Mouse (Mus musculus): Measurements from ENCODE around the gene Fuca2. TPM values are rescaled to one million over a fixed set of nuclear protein-coding genes. Genes with fewer than 3 reads are reported as not detected.
"Not testable (repeated sequence)": the region's sequence is repeated elsewhere in the genome, so short reads cannot be mapped to it uniquely, and the experiment has no call there.

Gene Fuca2
- polyA plus RNA-seq, 1 experiment from 2014 or later = 81.9 TPM

DNA sequence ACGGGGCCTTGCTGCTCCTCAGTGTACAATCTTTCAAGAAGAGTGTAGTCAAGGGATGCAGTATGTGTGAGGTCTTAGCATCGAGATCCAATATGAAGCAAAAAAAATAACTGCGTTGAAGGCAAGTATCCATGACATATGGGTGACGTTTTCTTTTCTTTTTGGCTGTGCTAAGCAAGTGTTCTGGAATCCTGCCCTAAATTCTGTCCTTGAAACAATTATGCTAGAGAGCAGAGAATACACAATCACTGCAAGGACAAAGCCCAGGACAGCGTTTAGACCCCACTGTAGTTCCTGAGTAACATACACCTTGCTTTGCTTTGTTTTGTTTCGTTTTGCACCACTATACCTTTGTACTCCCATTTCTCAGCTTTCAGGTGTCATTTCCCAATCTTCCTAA lies 20.0 kb upstream of the Fuca2 start:
- Histone ChIP-seq H3K27ac (no peak overlapping the region), H3K4me3 (replicated peaks) (no peak overlapping the region), H3K9ac (no peak overlapping the region), H3K36me3 (no peaks in the 10 kb centered on the region), H3K4me2 (no peak overlapping the region), H3K4me1 (peaks cover 9% of the 10 kb centered on the region; the same call in 1 of the 2 replicates), H3K27me3 (0 out of 2 replicates have a peak, but pooled peaks cover 10% of the 10 kb centered on the region), H3K9me3 (replicated peaks) (no peaks in the 10 kb centered on the region)
- 75% methylated on average over 6 of the region's 6 CpGs for WGBS
- ATAC-seq (replicated peaks; ENCODE audit: low FRiP score) = no peak

DNA sequence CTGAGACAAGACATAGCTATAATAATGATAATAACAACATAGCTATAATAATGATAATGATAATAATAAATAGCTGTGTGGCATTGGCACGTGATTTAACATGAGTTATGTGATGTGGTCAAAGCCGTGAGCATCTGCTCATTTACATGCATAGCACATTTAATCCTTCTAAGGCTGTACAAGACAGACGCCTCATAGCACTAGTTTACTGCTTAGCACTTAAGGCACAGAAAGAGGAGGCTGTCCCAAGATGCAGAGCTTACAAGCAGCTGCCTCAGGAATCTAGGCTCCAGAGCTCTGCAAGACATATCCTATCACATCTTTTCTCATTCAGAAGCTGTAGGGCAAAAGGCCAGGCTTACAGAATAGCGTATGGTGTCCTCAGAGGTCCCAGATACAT lies 13.4 kb upstream of the Fuca2 start:
- Histone ChIP-seq H3K9me3 (replicated peaks) (no peaks in the 10 kb centered on the region), H3K27ac (no peak overlapping the region), H3K4me2 (no peak overlapping the region), H3K9ac (no peak overlapping the region), H3K27me3 (no peaks in the 10 kb centered on the region), H3K36me3 (no peaks in the 10 kb centered on the region), H3K4me1 (no peaks in the 10 kb centered on the region), H3K4me3 (replicated peaks) (no peak overlapping the region)
- WGBS = 75% methylated on average over 4 of the region's 4 CpGs
- ATAC-seq (replicated peaks; ENCODE audit: low FRiP score) = no peak

DNA sequence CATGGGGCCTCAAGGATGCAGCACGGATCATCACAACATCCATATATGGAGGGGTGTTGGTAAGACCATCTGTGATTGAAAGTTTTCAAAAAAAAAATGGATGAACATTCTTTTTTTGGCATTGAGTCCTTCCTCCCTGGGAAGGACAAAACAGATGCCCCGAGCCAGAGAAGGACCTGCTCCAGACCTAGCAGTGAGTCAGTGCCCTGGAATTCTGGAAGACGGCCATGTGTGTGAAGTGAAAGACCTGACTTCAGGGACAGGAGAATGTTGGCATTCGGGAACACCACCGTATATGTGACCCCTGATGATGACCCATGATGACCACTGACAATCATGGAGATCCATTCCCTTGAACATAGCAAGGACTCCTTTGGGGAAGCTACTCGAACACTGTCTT lies 9.7 kb upstream of the Fuca2 start:
- H3K4me3 ChIP-seq (replicated peaks) = no peak overlapping the region
- 82% methylated on average over 6 of the region's 6 CpGs for WGBS
- H3K36me3 ChIP-seq = no peaks in the 10 kb centered on the region
- H3K27me3 ChIP-seq = no peaks in the 10 kb centered on the region
- no peak overlapping the region for H3K9ac ChIP-seq
- no peaks in the 10 kb centered on the region for H3K4me1 ChIP-seq
- no peak overlapping the region for H3K27ac ChIP-seq
- no peak for ATAC-seq (replicated peaks; ENCODE audit: low FRiP score)
- H3K9me3 ChIP-seq (replicated peaks) = no peaks in the 10 kb centered on the region
- H3K4me2 ChIP-seq = no peak overlapping the region

DNA sequence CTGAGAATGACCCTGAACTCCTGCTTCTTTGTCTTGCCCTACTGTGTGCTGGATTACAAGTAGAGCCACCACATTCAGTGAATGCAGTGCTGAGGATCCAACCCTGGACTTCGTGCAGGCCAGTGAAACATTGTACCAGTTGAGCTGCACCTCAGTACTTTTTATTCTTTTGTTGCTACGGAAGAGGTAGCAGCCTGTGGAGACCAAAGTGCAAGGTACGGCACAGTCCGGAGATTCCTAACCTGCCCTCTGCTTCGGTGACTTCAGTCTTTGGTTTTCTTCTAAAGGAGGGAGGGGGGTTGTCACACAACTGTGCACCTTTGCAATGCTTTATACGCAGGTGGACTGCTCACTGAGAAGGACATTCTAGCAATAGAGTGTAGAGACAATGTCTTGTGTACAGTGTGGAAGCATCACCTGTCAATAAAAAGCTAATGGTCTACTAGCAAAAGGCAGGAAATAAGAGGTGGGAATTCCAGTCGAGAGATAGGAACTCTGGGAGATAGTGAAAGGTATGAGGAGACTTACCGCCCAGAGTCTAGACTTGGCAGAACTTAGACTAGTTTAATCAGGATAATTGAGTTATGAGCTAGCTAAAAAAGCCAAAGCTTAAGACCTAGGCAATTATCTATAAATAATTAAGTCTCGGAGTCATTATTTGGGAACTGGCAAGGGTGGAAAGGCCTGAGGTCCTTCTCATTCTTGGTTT lies 5.2 kb upstream of the Fuca2 start:
- H3K4me1 ChIP-seq = no peaks in the 10 kb centered on the region
- no peak overlapping the region for H3K4me3 ChIP-seq (replicated peaks)
- WGBS = 84% methylated on average over 9 of the region's 9 CpGs
- H3K36me3 ChIP-seq = no peaks in the 10 kb centered on the region
- no peaks in the 10 kb centered on the region for H3K9me3 ChIP-seq (replicated peaks)
- H3K9ac ChIP-seq = no peak overlapping the region
- no peak overlapping the region for H3K4me2 ChIP-seq
- 0 out of 2 replicates have a peak, but pooled peaks have one; percentile 22 for ATAC-seq (replicated peaks; ENCODE audit: low FRiP score)
- no peak overlapping the region for H3K27ac ChIP-seq
- H3K27me3 ChIP-seq = no peaks in the 10 kb centered on the region

DNA sequence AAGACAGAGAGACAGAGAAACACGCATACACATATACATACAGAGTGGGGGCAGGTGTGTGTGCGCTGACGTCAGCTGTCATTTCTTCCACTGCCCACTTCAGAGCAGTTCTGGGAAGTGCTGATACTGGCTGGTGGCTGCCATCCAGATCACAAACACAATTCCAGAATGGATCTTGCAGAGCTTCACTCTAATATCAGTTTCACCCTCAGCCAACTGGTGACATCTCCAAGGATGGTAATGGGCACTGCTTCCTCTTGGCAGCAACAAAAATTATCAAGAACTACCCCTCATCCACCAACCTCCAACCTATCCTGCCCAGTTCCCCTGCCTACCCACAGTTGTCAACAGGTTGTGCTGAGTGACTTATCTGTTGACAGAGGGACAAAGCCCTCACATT lies 3.0 kb upstream of the Fuca2 start:
- Histone ChIP-seq H3K27ac (no peak overlapping the region), H3K27me3 (no peaks in the 10 kb centered on the region), H3K4me2 (no peak overlapping the region), H3K4me1 (peaks cover 8% of the 10 kb centered on the region), H3K9ac (no peak overlapping the region), H3K9me3 (replicated peaks) (no peaks in the 10 kb centered on the region), H3K36me3 (no peaks in the 10 kb centered on the region), H3K4me3 (replicated peaks) (no peak overlapping the region)
- WGBS = 88% methylated on average over 3 of the region's 3 CpGs
- ATAC-seq (replicated peaks; ENCODE audit: low FRiP score) = no peak

DNA sequence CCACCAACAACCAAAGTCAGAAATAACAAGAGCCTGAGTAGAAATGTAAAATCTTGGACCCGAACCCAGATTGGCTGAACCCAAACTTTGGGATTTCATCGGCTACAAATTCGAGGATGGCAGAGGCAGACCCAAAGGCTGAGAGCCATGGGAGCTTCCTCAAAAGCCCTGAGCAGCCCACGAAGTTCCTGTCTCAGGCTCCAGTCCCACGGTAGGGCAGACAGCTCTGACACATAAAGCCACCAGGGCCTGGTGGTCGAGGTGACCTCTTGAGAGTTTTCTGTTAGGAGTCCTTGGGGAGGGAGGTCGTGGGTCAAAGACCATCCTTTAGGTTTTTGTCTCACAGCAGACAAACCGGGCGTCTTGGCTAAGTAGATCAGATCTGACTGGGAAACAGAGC lies 1.1 kb downstream of the Fuca2 start:
- H3K4me3 ChIP-seq (replicated peaks) = peak overlapping the region; percentile 70
- ATAC-seq (replicated peaks; ENCODE audit: low FRiP score) = 0 out of 2 replicates have a peak, but pooled peaks have one; percentile 10
- H3K36me3 ChIP-seq = peaks cover 15% of the 10 kb centered on the region; the same call in 1 of the 2 replicates
- no peaks in the 10 kb centered on the region for H3K27me3 ChIP-seq
- H3K27ac ChIP-seq = peak overlapping the region; percentile 71
- H3K4me2 ChIP-seq = peak overlapping the region; percentile 91
- WGBS = 44% methylated on average over 9 of the region's 9 CpGs
- no peaks in the 10 kb centered on the region for H3K9me3 ChIP-seq (replicated peaks)
- H3K4me1 ChIP-seq = peaks cover 11% of the 10 kb centered on the region
- H3K9ac ChIP-seq = peak overlapping the region; percentile 59; the same call in 1 of the 2 replicates

DNA sequence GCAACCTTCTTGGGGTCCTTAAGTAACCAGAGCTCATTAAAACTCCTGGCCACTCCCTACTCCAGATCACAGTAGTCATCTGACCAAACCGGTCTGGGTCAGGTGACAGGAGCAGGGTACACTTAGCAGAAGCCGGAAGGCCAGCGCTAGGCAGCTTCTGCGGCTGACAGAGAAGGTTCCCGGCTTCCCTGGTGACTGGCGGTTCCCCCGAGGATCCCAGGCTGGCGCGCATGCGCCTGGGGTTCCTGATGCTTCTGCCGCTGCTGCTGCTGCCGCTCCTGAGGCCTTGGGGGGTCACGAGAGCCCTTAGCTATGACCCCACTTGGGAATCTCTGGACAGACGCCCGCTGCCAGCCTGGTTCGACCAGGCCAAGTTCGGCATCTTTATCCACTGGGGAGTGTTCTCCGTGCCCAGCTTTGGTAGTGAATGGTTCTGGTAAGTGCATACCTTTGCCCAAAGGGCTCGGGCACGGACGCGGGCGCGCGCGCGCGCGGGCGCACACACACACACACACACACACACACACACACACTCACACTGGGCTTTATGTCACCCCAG lies 1.7 kb downstream of the Fuca2 start:
- peak; percentile 97 for ATAC-seq (replicated peaks; ENCODE audit: low FRiP score)
- Histone ChIP-seq H3K4me3 (replicated peaks) (peak overlapping the region; percentile 70), H3K4me2 (peak overlapping the region; percentile 91), H3K36me3 (peaks cover 18% of the 10 kb centered on the region; the same call in 1 of the 2 replicates), H3K9ac (peak overlapping the region; percentile 59), H3K9me3 (replicated peaks) (no peaks in the 10 kb centered on the region), H3K27ac (peak overlapping the region; percentile 71), H3K27me3 (no peaks in the 10 kb centered on the region), H3K4me1 (peaks cover 11% of the 10 kb centered on the region)
- under 1% methylated on average over 30 of the region's 30 CpGs for WGBS

DNA sequence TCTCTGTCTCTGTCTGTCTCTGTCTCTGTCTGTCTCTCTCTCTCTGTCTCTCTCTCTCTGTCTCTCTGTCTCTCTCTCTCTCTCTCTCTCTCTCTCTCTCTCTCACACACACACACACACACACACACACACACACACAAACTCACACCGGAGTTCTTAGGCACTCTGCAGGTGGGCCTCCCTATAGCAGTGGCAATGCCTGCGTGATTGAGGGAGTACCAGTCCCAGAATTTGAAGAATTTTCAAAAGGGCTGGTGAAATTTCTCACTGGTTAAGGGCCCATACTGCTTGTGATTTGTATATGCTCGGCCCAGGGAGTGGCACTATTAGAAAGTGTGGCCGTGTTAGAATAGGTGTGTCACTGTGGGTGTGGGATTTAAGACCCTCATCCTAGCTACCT lies 2.2 kb downstream of the Fuca2 start:
- Histone ChIP-seq H3K36me3 (peaks cover 23% of the 10 kb centered on the region; the same call in 1 of the 2 replicates), H3K4me3 (replicated peaks) (peak overlapping the region; percentile 70), H3K9ac (peak overlapping the region; percentile 59), H3K4me1 (peaks cover 11% of the 10 kb centered on the region), H3K4me2 (peak overlapping the region; percentile 91)
- H3K27ac ChIP-seq; ATAC-seq (replicated peaks; ENCODE audit: low FRiP score); H3K9me3 ChIP-seq (replicated peaks); H3K27me3 ChIP-seq: not testable (repeated sequence)
- 48% methylated on average over 4 of the region's 4 CpGs for WGBS

DNA sequence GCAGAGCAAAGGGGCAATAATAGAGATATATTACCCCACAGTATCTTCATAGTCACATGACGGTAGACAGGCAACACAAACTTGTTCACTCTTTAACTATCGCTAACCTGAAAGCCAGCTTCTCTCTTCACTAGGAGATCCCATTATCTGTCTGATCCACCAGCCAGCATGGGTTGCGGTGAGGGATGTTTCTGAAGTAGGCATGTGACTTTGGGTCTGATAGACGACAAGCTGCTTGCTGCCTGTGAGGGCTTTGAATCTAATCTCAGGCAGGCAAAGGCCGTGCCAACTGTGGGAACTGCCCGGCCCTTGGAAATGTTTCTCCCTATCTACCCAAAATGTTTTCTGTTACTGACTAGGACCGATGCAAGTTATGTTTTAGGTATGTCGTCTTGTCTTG lies 3.0 kb downstream of the Fuca2 start:
- H3K9ac ChIP-seq = no peak overlapping the region
- H3K27ac ChIP-seq = no peak overlapping the region
- WGBS = 74% methylated on average over 8 of the region's 8 CpGs
- peak overlapping the region; percentile 91 for H3K4me2 ChIP-seq
- peaks cover 11% of the 10 kb centered on the region for H3K4me1 ChIP-seq
- H3K4me3 ChIP-seq (replicated peaks) = no peak overlapping the region
- H3K9me3 ChIP-seq (replicated peaks) = no peaks in the 10 kb centered on the region
- H3K36me3 ChIP-seq = peaks cover 27% of the 10 kb centered on the region; the same call in 1 of the 2 replicates
- ATAC-seq (replicated peaks; ENCODE audit: low FRiP score) = no peak
- no peaks in the 10 kb centered on the region for H3K27me3 ChIP-seq

DNA sequence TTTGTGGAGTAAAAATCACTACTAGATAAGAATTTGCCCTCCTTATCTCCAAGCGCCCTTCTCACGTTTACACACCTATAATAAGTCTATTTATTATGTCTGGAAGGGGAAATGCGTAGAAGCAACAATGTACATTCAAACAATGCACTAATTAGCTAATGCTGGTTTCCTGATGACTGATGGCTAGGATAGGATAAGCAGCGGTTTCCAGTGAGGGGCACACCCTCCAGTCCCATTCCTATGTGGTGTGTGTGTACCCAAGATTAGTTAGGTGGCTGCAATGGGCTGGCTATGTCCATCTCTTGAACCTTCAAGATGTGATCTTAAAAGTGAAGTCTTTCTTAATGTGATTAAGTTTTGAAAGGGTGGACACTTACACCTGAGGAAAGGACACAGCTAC lies 22.5 kb downstream of the Fuca2 start:
- Histone ChIP-seq H3K27me3 (no peaks in the 10 kb centered on the region), H3K4me3 (replicated peaks) (no peak overlapping the region), H3K4me1 (no peaks in the 10 kb centered on the region), H3K36me3 (peaks cover 11% of the 10 kb centered on the region; the same call in 1 of the 2 replicates), H3K9me3 (replicated peaks) (no peaks in the 10 kb centered on the region), H3K4me2 (no peak overlapping the region), H3K27ac (no peak overlapping the region), H3K9ac (no peak overlapping the region)
- no peak for ATAC-seq (replicated peaks; ENCODE audit: low FRiP score)
- WGBS = 84% methylated on average over 4 of the region's 4 CpGs

DNA sequence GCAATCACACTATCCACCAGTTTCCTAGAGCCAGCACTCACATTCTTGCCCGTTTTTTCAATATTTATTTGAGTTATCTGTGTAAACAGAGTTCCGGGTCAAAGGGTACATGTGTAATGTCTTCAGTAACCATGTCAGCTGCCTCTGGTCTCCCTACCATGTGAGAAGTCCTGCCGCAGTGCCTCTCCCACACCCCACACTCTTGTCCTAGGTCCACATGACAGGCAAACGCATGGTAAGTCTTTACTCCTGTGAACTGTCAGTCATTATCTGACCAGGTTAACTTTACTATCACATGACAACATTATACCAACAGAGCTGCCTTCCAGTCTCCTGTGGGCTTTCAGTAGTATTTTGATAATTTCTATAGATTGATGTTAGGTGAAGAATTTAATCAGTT lies 28.8 kb downstream of the Fuca2 start:
- Histone ChIP-seq H3K9ac (no peak overlapping the region), H3K36me3 (peaks cover 47% of the 10 kb centered on the region), H3K4me2 (no peak overlapping the region), H3K9me3 (replicated peaks) (no peaks in the 10 kb centered on the region), H3K27me3 (no peaks in the 10 kb centered on the region), H3K4me1 (no peaks in the 10 kb centered on the region), H3K27ac (no peak overlapping the region), H3K4me3 (replicated peaks) (no peak overlapping the region)
- 78% methylated on average over 4 of the region's 4 CpGs for whole genome bisulfite sequencing
- ATAC-seq (replicated peaks; ENCODE audit: low FRiP score) = no peak

DNA sequence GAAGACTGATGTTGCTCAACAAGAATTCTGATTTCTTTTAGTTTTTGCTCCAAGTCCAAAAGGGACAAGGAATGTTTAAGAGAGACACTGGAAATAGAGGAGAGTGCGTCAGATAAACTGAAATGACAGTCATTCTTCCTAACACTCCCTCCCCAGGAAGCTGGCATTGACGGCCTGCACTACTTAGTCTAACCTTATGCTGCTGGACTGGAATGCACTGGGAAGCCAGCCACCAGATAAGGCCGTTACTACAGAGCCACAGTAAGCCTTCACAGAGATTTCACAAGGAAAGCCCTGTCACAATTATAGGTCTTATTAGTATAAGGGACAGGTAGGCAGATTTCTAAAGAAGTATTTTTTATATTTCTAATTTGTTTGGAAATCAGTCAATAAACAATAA lies 35.4 kb downstream of the Fuca2 start:
- Histone ChIP-seq H3K27ac (no peak overlapping the region), H3K9me3 (replicated peaks) (no peaks in the 10 kb centered on the region), H3K4me3 (replicated peaks) (no peak overlapping the region), H3K36me3 (peaks cover 52% of the 10 kb centered on the region), H3K4me2 (no peak overlapping the region), H3K4me1 (no peaks in the 10 kb centered on the region), H3K9ac (no peak overlapping the region), H3K27me3 (no peaks in the 10 kb centered on the region)
- WGBS = 92% methylated on average over 3 of the region's 3 CpGs
- ATAC-seq (replicated peaks; ENCODE audit: low FRiP score) = no peak
